Mouse (Mus musculus): ENCODE measurements around the gene Usp35. TPM values are rescaled to one million over a fixed set of nuclear protein-coding genes. Genes with fewer than 3 reads are reported as not detected.

The Usp35 gene
- total and polyA plus RNA-seq, 2 experiments: 1.0 to 1.5 TPM

- no peaks in the 10 kb centered on the region for H3K27me3 ChIP-seq (ENCODE audit: control insufficient read depth, insufficient read depth, low read length)
- H3K4me3 ChIP-seq (ENCODE audit: insufficient read depth, low read depth, low read length): no peak overlapping the region
- H3K27ac ChIP-seq (replicated peaks; ENCODE audit: insufficient read depth, low read depth, low read length): no peak overlapping the region
- no peak for DNase-seq (ENCODE audit: extremely low read depth, low read depth, low spot score)
- H3K4me1 ChIP-seq (ENCODE audit: control insufficient read depth, insufficient read depth, low read length): peaks cover 5% of the 10 kb centered on the region; the same call in 1 of the 2 replicates
- TF ChIP-seq CTCF (IDR thresholded peaks at IDR 0.05; ENCODE audit: low read depth, low read length): no peak
- no peaks in the 10 kb centered on the region for H3K79me2 ChIP-seq (ENCODE audit: control insufficient read depth, insufficient read depth, low read length)
- no peaks in the 10 kb centered on the region for H3K36me3 ChIP-seq (ENCODE audit: control insufficient read depth, insufficient read depth, low read length)
- H3K9ac ChIP-seq (ENCODE audit: low read depth, low read length): no peak overlapping the region
- WGBS: 70% methylated on average over 10 of the region's 10 CpGs
These were observed 13.5 kb upstream of the Usp35 start for GRCm38 (mm10) chr7:97345229-97345871.

GRCm38 (mm10) chr7:97344655-97345054, 12.8 kb upstream of the Usp35 start:
- Histone ChIP-seq H3K36me3 (ENCODE audit: control insufficient read depth, insufficient read depth, low read length) (no peaks in the 10 kb centered on the region), H3K4me3 (ENCODE audit: insufficient read depth, low read depth, low read length) (no peak overlapping the region), H3K27ac (replicated peaks; ENCODE audit: insufficient read depth, low read depth, low read length) (no peak overlapping the region), H3K27me3 (ENCODE audit: control insufficient read depth, insufficient read depth, low read length) (no peaks in the 10 kb centered on the region), H3K9ac (ENCODE audit: low read depth, low read length) (no peak overlapping the region), H3K79me2 (ENCODE audit: control insufficient read depth, insufficient read depth, low read length) (0 out of 2 replicates have a peak, but pooled peaks cover 2% of the 10 kb centered on the region), H3K4me1 (ENCODE audit: control insufficient read depth, insufficient read depth, low read length) (peaks cover 7% of the 10 kb centered on the region)
- no peak for DNase-seq (ENCODE audit: extremely low read depth, low read depth, low spot score)
- 97% methylated on average over 2 of the region's 2 CpGs for WGBS
- TF ChIP-seq POLR2A (IDR thresholded peaks at IDR 0.05; ENCODE audit: extremely low read depth, insufficient read depth, low read length) (no peak), CTCF (IDR thresholded peaks at IDR 0.05; ENCODE audit: low read depth, low read length) (no peak)

GRCm38 (mm10) chr7:97342961-97343360, 11.1 kb upstream of the Usp35 start:
- H3K27me3 ChIP-seq (ENCODE audit: control insufficient read depth, insufficient read depth, low read length): no peaks in the 10 kb centered on the region
- WGBS: 78% methylated on average over 2 of the region's 2 CpGs

DNA sequence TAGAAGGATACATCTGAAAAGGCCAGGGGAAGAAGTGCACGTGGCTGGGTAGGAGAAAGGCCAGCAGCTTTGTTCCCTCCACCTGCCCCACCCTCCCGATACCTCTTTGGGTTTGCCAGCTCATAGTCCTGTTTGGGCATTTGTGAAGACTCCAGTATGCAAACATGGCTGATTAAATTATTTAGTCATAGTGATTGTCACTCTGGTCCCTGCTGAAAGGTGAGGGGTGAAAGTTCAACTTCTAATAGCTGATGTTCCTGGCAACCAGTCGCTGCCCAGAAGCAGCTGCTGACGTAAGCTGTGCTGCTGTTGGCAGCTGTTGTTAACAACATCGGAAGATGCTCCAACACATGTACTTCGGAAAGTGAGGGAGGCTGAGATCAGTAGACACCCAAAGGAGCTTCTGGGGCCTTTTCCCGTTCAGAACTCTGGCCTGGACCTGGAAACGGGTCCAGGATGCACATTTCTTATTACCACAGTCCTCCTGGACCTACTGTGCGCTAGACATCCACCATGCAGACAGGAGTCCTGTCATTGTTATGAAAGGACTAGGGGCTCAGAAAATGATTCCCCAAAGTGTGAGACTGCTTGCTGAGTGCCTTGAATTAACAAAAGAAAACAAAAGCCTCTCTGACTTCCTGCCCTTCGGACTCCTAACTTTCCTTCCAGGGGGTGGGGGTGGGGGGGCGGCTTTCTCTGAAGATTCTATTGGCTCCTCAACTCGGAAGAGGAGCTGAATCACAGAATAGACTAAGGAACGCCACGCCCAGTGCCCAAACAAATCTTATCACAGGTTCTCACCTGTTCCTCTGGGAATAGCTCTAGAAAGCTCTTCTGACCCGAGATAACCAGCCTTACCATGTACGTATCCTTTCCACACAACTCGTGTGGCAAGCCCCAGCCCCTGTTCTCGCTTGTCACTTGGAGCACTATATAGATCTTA, 9.4 kb upstream of the Usp35 start:
- Histone ChIP-seq H3K27me3 (ENCODE audit: control insufficient read depth, insufficient read depth, low read length) (no peaks in the 10 kb centered on the region), H3K9ac (ENCODE audit: low read depth, low read length) (no peak overlapping the region), H3K27ac (replicated peaks; ENCODE audit: insufficient read depth, low read depth, low read length) (peak overlapping the region; percentile 78), H3K4me1 (ENCODE audit: control insufficient read depth, insufficient read depth, low read length) (peaks cover 21% of the 10 kb centered on the region), H3K4me3 (ENCODE audit: insufficient read depth, low read depth, low read length) (no peak overlapping the region), H3K79me2 (ENCODE audit: control insufficient read depth, insufficient read depth, low read length) (peaks cover 8% of the 10 kb centered on the region; the same call in 1 of the 2 replicates), H3K36me3 (ENCODE audit: control insufficient read depth, insufficient read depth, low read length) (no peaks in the 10 kb centered on the region)
- no peak for TF ChIP-seq CTCF (IDR thresholded peaks at IDR 0.05; ENCODE audit: low read depth, low read length)
- TF ChIP-seq POLR2A (IDR thresholded peaks at IDR 0.05; ENCODE audit: extremely low read depth, insufficient read depth, low read length): no peak
- WGBS: 38% methylated on average over 18 of the region's 18 CpGs
- DNase-seq (ENCODE audit: extremely low read depth, low read depth, low spot score): peak; percentile 97

More at GRCm38 (mm10) chr7:97342961-97343360, 11.1 kb upstream of the Usp35 start:
- H3K4me3 ChIP-seq (ENCODE audit: insufficient read depth, low read depth, low read length): no peak overlapping the region
- H3K4me1 ChIP-seq (ENCODE audit: control insufficient read depth, insufficient read depth, low read length): peaks cover 17% of the 10 kb centered on the region
- H3K79me2 ChIP-seq (ENCODE audit: control insufficient read depth, insufficient read depth, low read length): peaks cover 8% of the 10 kb centered on the region; the same call in 1 of the 2 replicates
- no peak for DNase-seq (ENCODE audit: extremely low read depth, low read depth, low spot score)
- no peaks in the 10 kb centered on the region for H3K36me3 ChIP-seq (ENCODE audit: control insufficient read depth, insufficient read depth, low read length)
- H3K9ac ChIP-seq (ENCODE audit: low read depth, low read length): no peak overlapping the region
- TF ChIP-seq POLR2A (IDR thresholded peaks at IDR 0.05; ENCODE audit: extremely low read depth, insufficient read depth, low read length) (no peak), CTCF (IDR thresholded peaks at IDR 0.05; ENCODE audit: low read depth, low read length) (no peak)
- H3K27ac ChIP-seq (replicated peaks; ENCODE audit: insufficient read depth, low read depth, low read length): no peak overlapping the region

- no peak for TF ChIP-seq POLR2A (IDR thresholded peaks at IDR 0.05; ENCODE audit: extremely low read depth, insufficient read depth, low read length)
- no peak for TF ChIP-seq CTCF (IDR thresholded peaks at IDR 0.05; ENCODE audit: low read depth, low read length)
- Histone ChIP-seq H3K9ac (ENCODE audit: low read depth, low read length) (no peak overlapping the region), H3K27me3 (ENCODE audit: control insufficient read depth, insufficient read depth, low read length) (no peaks in the 10 kb centered on the region), H3K36me3 (ENCODE audit: control insufficient read depth, insufficient read depth, low read length) (no peaks in the 10 kb centered on the region), H3K27ac (replicated peaks; ENCODE audit: insufficient read depth, low read depth, low read length) (no peak overlapping the region; the same call in 1 of the 2 replicates), H3K79me2 (ENCODE audit: control insufficient read depth, insufficient read depth, low read length) (peaks cover 8% of the 10 kb centered on the region; the same call in 1 of the 2 replicates), H3K4me1 (ENCODE audit: control insufficient read depth, insufficient read depth, low read length) (peaks cover 25% of the 10 kb centered on the region), H3K4me3 (ENCODE audit: insufficient read depth, low read depth, low read length) (no peak overlapping the region)
- no peak for DNase-seq (ENCODE audit: extremely low read depth, low read depth, low spot score)
- WGBS: 98% methylated on average over 7 of the region's 7 CpGs
These were observed 7.8 kb upstream of the Usp35 start for GRCm38 (mm10) chr7:97339623-97340022.

Measured in liver, adult 2 months (tissue).